Mouse (Mus musculus) heart, embryonic 14.5 days (tissue): ENCODE data around the gene 1700024B05Rik. TPM values are rescaled to one million over a fixed set of nuclear protein-coding genes. Genes with fewer than 3 reads are reported as not detected.
"Not testable (repeated sequence)": the region's sequence is repeated elsewhere in the genome, so short reads cannot be mapped to it uniquely, and the experiment has no call there.

Experiments used
- ATAC-seq: fragments of 200-750 bp; cut with Nextera tagmentation; 2 replicates; pipeline ENCODE4 v1.8.0; 2017; ENCODE audit warnings: low read depth, moderate TSS enrichment; ENCODE audit not compliant: insufficient number of reproducible peaks, insufficient read depth, low FRiP score
- H3K27ac ChIP-seq, 2 experiments: fragments of 200-500 bp in 1 of 2; fragments of 300-500 bp in 1 of 2; sonication (generic) in 1 of 2; replicated peaks in 1 of 2; 2 replicates each; pipeline ENCODE4 v1.5.1; 2012 to 2014; ENCODE audit warnings: low read depth in 2 of 2, low read length in 2 of 2, control low read depth in 1 of 2, mild to moderate bottlenecking in 1 of 2, mixed read lengths in 1 of 2; ENCODE audit not compliant: control insufficient read depth in 1 of 2, insufficient read depth in 1 of 2
- H3K27me3 ChIP-seq: fragments of 300-500 bp; sonication (generic); 2 replicates; pipeline ENCODE4 v1.6.1; 2014; ENCODE audit warnings: mild to moderate bottlenecking, low read length, control low read depth; ENCODE audit not compliant: control insufficient read depth, insufficient read depth
- H3K36me3 ChIP-seq: fragments of 300-500 bp; sonication (generic); 2 replicates; pipeline ENCODE4 v1.6.1; 2014; ENCODE audit warnings: mild to moderate bottlenecking, control low read depth, low read length, mixed read lengths; ENCODE audit not compliant: control insufficient read depth, insufficient read depth
- H3K4me1 ChIP-seq, 2 experiments: fragments of 200-500 bp in 1 of 2; fragments of 300-500 bp in 1 of 2; sonication (generic) in 1 of 2; 2 replicates each; pipeline ENCODE4 v1.6.1; 2012 to 2014; ENCODE audit warnings: low read length in 2 of 2, control low read depth in 1 of 2, mixed read lengths in 1 of 2; ENCODE audit not compliant: control insufficient read depth in 2 of 2, insufficient read depth in 2 of 2
- H3K4me2 ChIP-seq: fragments of 300-500 bp; sonication (generic); 2 replicates; pipeline ENCODE4 v1.6.1; 2014; ENCODE audit warnings: mild to moderate bottlenecking, low read length
- H3K4me3 ChIP-seq, 2 experiments: fragments of 200-500 bp in 1 of 2; fragments of 300-500 bp in 1 of 2; sonication (generic) in 1 of 2; 2 replicates each; pipeline ENCODE4 v1.5.1; 2012 to 2014; ENCODE audit warnings: low read length in 2 of 2, mild to moderate bottlenecking in 2 of 2, control low read depth in 1 of 2, low read depth in 1 of 2, moderate library complexity in 1 of 2; ENCODE audit not compliant: control insufficient read depth in 1 of 2, insufficient read depth in 1 of 2
- H3K9ac ChIP-seq: fragments of 300-500 bp; sonication (generic); 2 replicates; pipeline ENCODE4 v1.6.1; 2014; ENCODE audit warnings: mild to moderate bottlenecking, low read length
- H3K9me3 ChIP-seq: fragments of 300-500 bp; sonication (generic); 2 replicates; pipeline ENCODE4 v1.6.1; 2016; ENCODE audit warnings: low read length, control low read depth; ENCODE audit not compliant: control insufficient read depth
- WGBS: fragments of 180-500 bp; shearing (Covaris S2); extraction: QIAGEN DNeasy Blood & Tissue Kit; methylation state at CpG from one replicate; pipeline ENCODE4 v1.1.7; 2014; 5-methylcytosine and 5-hydroxymethylcytosine counted together
- polyA plus RNA-seq: library from polyadenylated mRNA; unstranded; fragments of >200 nt; fragmentation: Nextera tagmentation; extraction: Ambion mirVana; gene quantifications from 2 replicates; pipeline ENCODE4 v1.2.1, GENCODE M21; 2014

1700024B05Rik gene
- not detected in 2 replicates for polyA plus RNA-seq

GRCm38 (mm10) chr14:41943695-41944094 is at the start of gene 1700024B05Rik:
Gene 1700024B05Rik (plus strand): TSS chr14:41943995.
- not testable (repeated sequence) for H3K4me1 ChIP-seq, H3K4me3 ChIP-seq, H3K27me3 ChIP-seq, H3K9ac ChIP-seq, H3K27ac ChIP-seq, ATAC-seq, H3K36me3 ChIP-seq, H3K9me3 ChIP-seq, H3K4me2 ChIP-seq
- WGBS: 80% methylated on average over 1 of the region's 2 CpGs

GRCm38 (mm10) chr14:41907190-41907589 is 36.6 kb upstream of the 1700024B05Rik start, which contains the start of gene Gm7980:
Gene Gm7980 (minus strand): TSS chr14:41907290.
- not testable (repeated sequence) for H3K4me1 ChIP-seq, H3K27me3 ChIP-seq, H3K9me3 ChIP-seq, H3K4me2 ChIP-seq, H3K9ac ChIP-seq, H3K36me3 ChIP-seq, H3K27ac ChIP-seq, H3K4me3 ChIP-seq, ATAC-seq
- no CpG with 5 or more reads among the region's 2 CpGs for WGBS

- no CpG with 5 or more reads among the region's 1 CpGs for WGBS
Measured at GRCm38 (mm10) chr14:41924649-41925048, 19.1 kb upstream of the 1700024B05Rik start, which contains the start of gene 1700049E17Rik1. Gene 1700049E17Rik1 (plus strand): TSS chr14:41924949.

GRCm38 (mm10) chr14:41964095-41964494 is 20.3 kb downstream of the 1700024B05Rik start:
- not testable (repeated sequence) for H3K27ac ChIP-seq, H3K4me2 ChIP-seq, H3K9me3 ChIP-seq, H3K36me3 ChIP-seq, H3K4me3 ChIP-seq, H3K4me1 ChIP-seq, H3K27me3 ChIP-seq, ATAC-seq, H3K9ac ChIP-seq
- 44% methylated on average over 4 of the region's 4 CpGs for WGBS

More at GRCm38 (mm10) chr14:41924649-41925048, 19.1 kb upstream of the 1700024B05Rik start, which contains the start of gene 1700049E17Rik1:
- H3K4me3 ChIP-seq, H3K27ac ChIP-seq, ATAC-seq, H3K36me3 ChIP-seq, H3K9me3 ChIP-seq, H3K27me3 ChIP-seq, H3K9ac ChIP-seq, H3K4me1 ChIP-seq, H3K4me2 ChIP-seq: not testable (repeated sequence)

GRCm38 (mm10) chr14:41967827-41968226 is 24.0 kb downstream of the 1700024B05Rik start, which contains the start of gene Gm6401:
Gene Gm6401 (minus strand): TSS chr14:41967927.
- H3K27ac ChIP-seq, H3K36me3 ChIP-seq, H3K4me1 ChIP-seq, H3K4me2 ChIP-seq, H3K27me3 ChIP-seq, ATAC-seq, H3K9me3 ChIP-seq, H3K9ac ChIP-seq, H3K4me3 ChIP-seq: not testable (repeated sequence)
- WGBS: 65% methylated on average over 1 of the region's 1 CpGs

DNA sequence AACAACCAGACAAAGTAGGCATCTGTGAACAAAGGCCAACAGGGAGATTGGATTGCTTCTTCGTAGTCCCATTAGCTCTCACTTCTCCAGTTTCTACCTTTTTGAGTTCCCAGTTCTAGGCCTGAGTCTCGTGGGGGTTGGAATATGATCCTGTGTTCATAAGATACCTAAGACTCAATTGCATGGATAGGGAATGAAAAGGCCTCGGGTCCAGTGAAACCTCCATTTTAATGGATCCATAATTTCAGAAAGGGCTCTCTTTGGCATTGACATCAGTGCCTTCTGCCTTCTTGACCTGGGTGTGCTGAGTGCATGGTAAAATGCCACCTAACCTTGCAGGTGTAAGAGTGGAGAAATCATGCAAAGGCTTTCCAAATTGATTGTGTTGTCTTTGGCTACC is 24.8 kb downstream of the 1700024B05Rik start:
- H3K27me3 ChIP-seq, H3K36me3 ChIP-seq, H3K4me3 ChIP-seq, H3K27ac ChIP-seq, H3K9ac ChIP-seq, H3K4me1 ChIP-seq, H3K4me2 ChIP-seq, H3K9me3 ChIP-seq, ATAC-seq: not testable (repeated sequence)
- whole genome bisulfite sequencing: 47% methylated on average over 3 of the region's 3 CpGs

DNA sequence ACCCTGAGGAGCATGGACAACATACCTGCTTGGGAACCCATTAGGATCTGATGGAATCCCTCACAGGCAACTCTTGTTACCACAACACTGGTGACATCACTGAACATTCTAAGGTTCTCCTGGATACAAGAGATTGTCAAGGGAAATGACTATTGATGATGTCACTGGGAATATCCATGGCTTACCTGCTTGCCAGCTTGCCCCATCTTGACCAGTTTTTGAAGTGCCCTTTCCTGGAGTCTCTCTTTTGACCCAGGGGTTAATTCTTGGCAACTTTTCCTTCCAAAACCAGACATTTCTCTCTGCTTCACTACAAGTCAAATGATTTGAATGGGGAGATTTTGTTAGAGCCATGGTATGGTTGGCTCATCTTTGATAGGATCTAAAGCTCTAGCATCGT is 39.4 kb downstream of the 1700024B05Rik start, which contains the start of gene Gm3543:
Gm3543 (minus strand) TSS at position 101 of the 400 bp plus-strand sequence.
- not testable (repeated sequence) for H3K4me2 ChIP-seq, H3K4me3 ChIP-seq, H3K9ac ChIP-seq, H3K27me3 ChIP-seq, H3K4me1 ChIP-seq, H3K9me3 ChIP-seq, H3K36me3 ChIP-seq, ATAC-seq, H3K27ac ChIP-seq
- 67% methylated on average over 1 of the region's 1 CpGs for WGBS
